Mouse (Mus musculus) adrenal gland, postnatal 36 days (tissue): Measurements from ENCODE around the gene Vpreb3. TPM values are rescaled to one million over a fixed set of nuclear protein-coding genes. Genes with fewer than 3 reads are reported as not detected.
"Not testable (repeated sequence)": the region's sequence is repeated elsewhere in the genome, so short reads cannot be mapped to it uniquely, and the experiment has no call there.

Experiments used
- DNase-seq, 2 experiments: peaks; one replicate each; pipeline ENCODE4 v3.0.0; 2021; ENCODE audit warnings: mixed read lengths in 1 of 2
- total RNA-seq, 2 experiments: library from RNA; stranded (reverse); gene quantifications; 2 replicates each; pipeline ENCODE4 v1.2.3; 2021

The Vpreb3 gene
- total RNA-seq, 2 experiments from 2014 or later, result not detected

DNA sequence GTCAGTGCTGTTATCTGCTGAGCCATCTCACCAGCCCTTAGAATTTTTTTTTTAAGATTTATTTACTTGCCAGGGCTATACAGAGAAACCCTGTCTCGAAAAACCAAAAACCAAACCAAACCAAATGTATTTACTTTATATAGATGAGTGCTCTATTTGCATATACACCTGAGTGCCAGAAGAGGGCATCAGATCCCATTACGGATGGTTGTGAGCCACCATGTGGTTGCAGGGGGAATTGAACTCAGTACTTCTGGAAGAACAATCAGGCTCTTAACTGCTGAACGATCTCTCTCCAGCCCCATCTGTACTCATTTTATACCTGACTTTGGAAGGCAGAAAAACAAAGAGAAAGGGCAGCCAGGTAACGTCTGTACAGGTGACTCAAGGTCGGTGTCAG, 32.4 kb downstream of the Vpreb3 start:
- peak in 1 of 2 experiments; percentile 40 for DNase-seq

- DNase-seq, result no peak
Observed at GRCm38 (mm10) chr10:75978119-75978834, 35.4 kb downstream of the Vpreb3 start.

DNA sequence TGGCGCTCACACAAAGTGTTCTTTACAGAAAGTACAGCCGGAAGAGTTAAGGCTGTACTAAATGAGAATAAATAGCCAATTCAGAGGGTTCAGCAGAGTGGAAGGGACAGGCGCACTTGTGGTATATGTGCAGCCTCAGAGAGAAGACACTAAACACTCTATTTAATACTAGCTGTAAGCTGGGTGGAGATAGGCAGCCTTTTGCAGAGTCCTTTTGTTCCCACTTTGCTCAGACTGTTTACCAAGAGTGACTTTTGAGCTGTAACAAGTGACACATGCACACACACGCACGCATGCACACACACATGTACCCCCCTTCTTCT, 35.9 kb downstream of the Vpreb3 start:
- no peak for DNase-seq

- no peak for DNase-seq
Observed at GRCm38 (mm10) chr10:75979432-75979831, 36.6 kb downstream of the Vpreb3 start.

DNA sequence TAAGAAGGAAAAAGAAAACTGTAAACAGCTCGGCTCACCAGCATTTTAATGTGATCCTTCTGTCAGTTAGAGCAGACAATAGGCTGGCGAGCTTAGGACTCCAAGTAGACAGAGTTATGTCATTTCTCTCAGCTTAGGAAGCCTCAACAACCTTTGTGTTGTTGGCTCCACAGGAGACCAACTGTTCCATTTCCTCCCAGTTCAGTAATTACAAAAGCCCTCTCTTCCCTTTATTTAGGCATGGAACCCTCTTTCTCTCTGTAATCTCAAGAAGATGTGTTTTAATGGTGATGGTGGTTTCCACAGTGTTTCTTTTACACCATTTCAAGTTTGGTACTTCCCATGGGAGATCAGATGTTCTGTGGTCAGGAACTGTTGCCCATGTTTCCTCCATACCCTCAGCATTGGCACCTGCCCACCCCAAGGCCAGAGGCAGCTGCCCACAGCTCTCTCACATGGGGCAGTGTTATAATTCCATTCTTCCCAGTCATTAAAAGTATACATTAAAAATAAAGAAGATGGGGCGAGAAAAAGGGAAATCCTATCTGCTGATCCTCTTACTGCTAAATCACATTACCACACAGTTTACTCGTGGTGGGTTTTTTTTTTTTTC, 47.7 kb downstream of the Vpreb3 start:
- DNase-seq, result no peak

DNA sequence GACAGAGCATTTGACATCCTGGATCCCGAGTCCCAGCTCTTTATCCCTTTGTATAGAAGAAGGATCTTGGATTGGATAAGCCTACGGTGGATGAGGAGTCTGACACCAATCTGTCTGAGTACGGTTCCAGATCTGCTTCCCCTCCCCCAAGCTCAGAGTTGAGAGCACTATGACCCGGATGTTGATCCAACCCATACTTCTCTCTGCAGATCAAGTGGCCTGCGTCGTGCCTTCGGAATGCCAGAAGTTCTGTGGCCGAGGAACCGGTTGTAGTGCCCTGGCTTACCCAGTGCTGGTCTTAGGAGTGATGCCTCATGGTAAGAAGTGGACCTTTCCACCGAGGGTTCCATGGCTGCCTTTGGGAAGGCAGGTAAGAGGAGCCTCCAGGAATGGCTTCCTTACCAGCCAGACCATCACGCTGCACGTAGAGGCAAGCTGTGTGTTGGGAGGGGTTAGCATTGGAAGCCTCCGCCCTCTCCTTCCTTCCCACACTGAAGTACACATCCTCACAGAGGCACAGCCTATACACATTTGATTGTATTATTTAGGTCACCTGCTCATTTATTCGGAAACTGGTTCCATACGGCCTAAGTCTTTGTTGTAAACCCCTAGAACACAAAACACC, 50.9 kb downstream of the Vpreb3 start:
- no peak for DNase-seq

- DNase-seq, result not testable (repeated sequence)
Observed at GRCm38 (mm10) chr10:75994531-75995210, 51.8 kb downstream of the Vpreb3 start.

DNA sequence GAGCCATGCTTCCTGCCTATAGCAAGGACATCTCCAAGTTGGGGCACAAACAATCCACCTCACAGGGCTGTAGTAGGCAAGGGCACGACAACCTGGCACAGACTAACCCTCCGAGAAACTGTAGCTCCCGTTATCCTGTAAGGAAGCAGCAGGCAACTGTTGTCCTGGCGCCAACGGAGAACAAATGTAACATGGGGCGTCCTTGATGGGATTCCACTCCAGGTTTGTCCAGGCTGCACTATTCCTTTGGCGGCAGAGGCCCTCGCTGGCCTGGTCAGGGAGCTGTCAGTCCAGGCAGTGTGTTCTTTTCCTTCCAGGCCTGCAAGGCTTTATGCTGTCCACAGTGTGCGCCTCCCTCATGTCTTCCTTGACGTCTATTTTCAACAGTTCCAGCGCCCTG, 52.6 kb downstream of the Vpreb3 start:
- no peak for DNase-seq

GRCm38 (mm10) chr10:75996315-75996714, 53.5 kb downstream of the Vpreb3 start:
- DNase-seq, result no peak

Other genes starting within 250 kb of the Vpreb3 start
- 10 to 100 TPM; 32.9 to 35.1 TPM for gene Cabin1, start 178.7 kb upstream of the Vpreb3 start, total RNA-seq
- gene Ddt, start 169.6 kb upstream of the Vpreb3 start, total RNA-seq, result 100 to 1,000 TPM; 107 to 161 TPM
- gene Gm20441, start 162.1 kb upstream of the Vpreb3 start, total RNA-seq, result under 1 TPM in 1 of 2 experiments, not detected in 1; 0.53 TPM
- gene Gstt3, start 161.6 kb upstream of the Vpreb3 start, total RNA-seq, result 10 to 100 TPM; 14.9 to 28.7 TPM
- gene Gstt1, start 144.5 kb upstream of the Vpreb3 start, total RNA-seq, result 10 to 100 TPM; 37.6 to 47.8 TPM
- gene Gstt4, start 120.5 kb upstream of the Vpreb3 start, total RNA-seq, result not detected
- 10 to 100 TPM; 30.0 to 32.0 TPM for gene Gstt2, start 105.6 kb upstream of the Vpreb3 start, total RNA-seq
- 100 to 1,000 TPM; 313 to 319 TPM for gene Mif, start 82.8 kb upstream of the Vpreb3 start, total RNA-seq
- gene Derl3, start 49.6 kb upstream of the Vpreb3 start, total RNA-seq, result 1 to 10 TPM in 1 of 2 experiments, under 1 TPM in 1; 0.93 to 2.8 TPM
- 10 to 100 TPM; 77.5 to 89.1 TPM for gene Smarcb1, start 21.4 kb upstream of the Vpreb3 start, total RNA-seq
- 1,000 to 10,000 TPM; 1,047 to 1,196 TPM for gene Chchd10, start 9.9 kb upstream of the Vpreb3 start, total RNA-seq
- 10 to 100 TPM in 1 of 2 experiments, 1 to 10 TPM in 1; 8.6 to 10.1 TPM for gene Mmp11, start 6.6 kb upstream of the Vpreb3 start, total RNA-seq
- gene Gm867, start 2.4 kb upstream of the Vpreb3 start, total RNA-seq, result 1 to 10 TPM in 1 of 2 experiments, under 1 TPM in 1; 0.83 to 2.3 TPM
- gene Gm5134, start 11.5 kb downstream of the Vpreb3 start, total RNA-seq, result not detected
- 1 to 10 TPM; 8.5 to 8.8 TPM for gene Zfp280b, start 89.6 kb downstream of the Vpreb3 start, total RNA-seq
- gene Slc5a4b, start 167.9 kb downstream of the Vpreb3 start, total RNA-seq, result not detected
- gene Slc5a4a, start 204.4 kb downstream of the Vpreb3 start, total RNA-seq, result not detected